Mouse (Mus musculus): ENCODE measurements around the gene Gm14391. TPM values are rescaled to one million over a fixed set of nuclear protein-coding genes. Genes with fewer than 3 reads are reported as not detected.
"Not testable (repeated sequence)": the region's sequence is repeated elsewhere in the genome, so short reads cannot be mapped to it uniquely, and the experiment has no call there.

The Gm14391 gene
- polyA plus RNA-seq (2015; fragmentation: Nextera tagmentation; extraction: Ambion mirVana), result 7.3 and 9.8 TPM in 2 replicates

DNA sequence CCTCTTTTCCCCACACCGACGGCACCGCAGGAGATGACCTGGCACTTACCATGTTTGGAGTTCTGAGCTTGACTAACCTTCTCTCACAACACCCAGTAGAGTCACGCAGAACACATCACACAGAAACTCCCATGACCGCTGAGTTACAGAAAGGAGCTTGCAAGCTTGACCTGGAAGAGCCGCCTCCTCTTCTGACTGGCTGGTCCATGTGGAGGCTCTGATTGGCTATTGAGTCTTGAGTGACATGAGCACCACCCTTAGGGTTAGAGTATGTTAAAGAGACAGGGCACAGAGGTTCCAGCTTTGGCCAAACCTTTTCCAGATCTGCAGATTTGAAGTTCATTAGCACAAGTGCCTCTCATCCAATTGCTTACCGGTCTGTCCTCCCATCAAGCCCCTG is at the start of gene Gm14391:
Gm14391 (minus strand) TSS at position 186 of the 400 bp plus-strand sequence.
- not testable (repeated sequence) for H3K4me2 ChIP-seq (ENCODE audit: low read length); H3K36me3 ChIP-seq (ENCODE audit: control insufficient read depth, insufficient read depth, low read length); H3K27me3 ChIP-seq (ENCODE audit: control insufficient read depth, insufficient read depth, low read depth, low read length); ATAC-seq; H3K9me3 ChIP-seq (replicated peaks; ENCODE audit: control insufficient read depth, low read length, poor library complexity, severe bottlenecking); H3K9ac ChIP-seq (ENCODE audit: low read depth, low read length); H3K4me1 ChIP-seq (ENCODE audit: control insufficient read depth, insufficient read depth, low read length); H3K27ac ChIP-seq (ENCODE audit: low read length); H3K4me3 ChIP-seq (ENCODE audit: low read depth, low read length)
- no CpG with 5 or more reads among the region's 7 CpGs for WGBS

DNA sequence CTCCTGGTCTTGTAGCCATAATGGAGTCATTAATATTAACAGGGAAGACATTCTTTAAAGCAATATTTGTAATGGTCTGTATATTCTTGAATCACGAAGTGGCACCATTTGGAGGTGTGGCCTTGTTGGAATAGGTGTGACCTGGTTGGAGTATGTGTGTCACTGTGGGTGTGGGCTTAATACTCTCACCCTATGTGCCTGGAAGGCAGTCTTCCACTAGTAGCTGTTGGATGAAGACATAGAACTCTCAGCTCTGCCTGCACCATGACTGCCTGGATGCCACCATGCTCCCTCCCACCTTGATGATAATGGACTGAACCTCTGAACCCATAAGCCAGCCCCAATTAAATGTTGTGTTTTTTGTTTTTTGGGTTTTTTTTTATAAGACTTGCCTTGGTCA is 27.7 kb downstream of the Gm14391 start:
- 58% methylated on average over 1 of the region's 1 CpGs for WGBS
- H3K36me3 ChIP-seq (ENCODE audit: control insufficient read depth, insufficient read depth, low read length); H3K27me3 ChIP-seq (ENCODE audit: control insufficient read depth, insufficient read depth, low read depth, low read length); H3K4me1 ChIP-seq (ENCODE audit: control insufficient read depth, insufficient read depth, low read length); ATAC-seq; H3K4me3 ChIP-seq (ENCODE audit: low read depth, low read length); H3K9ac ChIP-seq (ENCODE audit: low read depth, low read length); H3K4me2 ChIP-seq (ENCODE audit: low read length); H3K27ac ChIP-seq (ENCODE audit: low read length); H3K9me3 ChIP-seq (replicated peaks; ENCODE audit: control insufficient read depth, low read length, poor library complexity, severe bottlenecking): not testable (repeated sequence)

DNA sequence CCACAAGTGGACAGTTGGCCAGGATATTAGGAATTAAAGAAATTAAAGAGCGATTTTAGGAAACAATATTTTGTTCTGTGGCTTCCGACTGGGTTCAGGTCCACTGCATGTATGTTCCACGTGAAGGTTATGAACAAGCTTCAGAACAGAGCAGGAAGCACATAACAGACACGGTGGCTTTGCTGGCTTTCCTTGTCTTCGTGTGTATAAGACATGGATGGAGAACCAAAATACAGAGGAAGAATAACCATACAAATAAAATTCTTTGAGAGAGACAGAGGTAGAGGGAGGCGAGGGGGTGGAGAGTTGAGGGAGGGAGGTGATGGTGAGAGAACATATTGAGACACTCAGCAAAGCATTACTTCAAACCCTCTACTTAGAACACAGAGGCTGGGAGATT is 30.4 kb downstream of the Gm14391 start:
- H3K27ac ChIP-seq (ENCODE audit: low read length), result no peak overlapping the region
- 83% methylated on average over 6 of the region's 6 CpGs for WGBS
- no peak for ATAC-seq
- H3K9me3 ChIP-seq (replicated peaks; ENCODE audit: control insufficient read depth, low read length, poor library complexity, severe bottlenecking), result no peaks in the 10 kb centered on the region
- no peaks in the 10 kb centered on the region for H3K36me3 ChIP-seq (ENCODE audit: control insufficient read depth, insufficient read depth, low read length)
- H3K4me1 ChIP-seq (ENCODE audit: control insufficient read depth, insufficient read depth, low read length), result no peaks in the 10 kb centered on the region
- no peaks in the 10 kb centered on the region for H3K27me3 ChIP-seq (ENCODE audit: control insufficient read depth, insufficient read depth, low read depth, low read length)
- no peak overlapping the region for H3K4me3 ChIP-seq (ENCODE audit: low read depth, low read length)
- H3K9ac ChIP-seq (ENCODE audit: low read depth, low read length), result no peak overlapping the region
- no peak overlapping the region for H3K4me2 ChIP-seq (ENCODE audit: low read length)

DNA sequence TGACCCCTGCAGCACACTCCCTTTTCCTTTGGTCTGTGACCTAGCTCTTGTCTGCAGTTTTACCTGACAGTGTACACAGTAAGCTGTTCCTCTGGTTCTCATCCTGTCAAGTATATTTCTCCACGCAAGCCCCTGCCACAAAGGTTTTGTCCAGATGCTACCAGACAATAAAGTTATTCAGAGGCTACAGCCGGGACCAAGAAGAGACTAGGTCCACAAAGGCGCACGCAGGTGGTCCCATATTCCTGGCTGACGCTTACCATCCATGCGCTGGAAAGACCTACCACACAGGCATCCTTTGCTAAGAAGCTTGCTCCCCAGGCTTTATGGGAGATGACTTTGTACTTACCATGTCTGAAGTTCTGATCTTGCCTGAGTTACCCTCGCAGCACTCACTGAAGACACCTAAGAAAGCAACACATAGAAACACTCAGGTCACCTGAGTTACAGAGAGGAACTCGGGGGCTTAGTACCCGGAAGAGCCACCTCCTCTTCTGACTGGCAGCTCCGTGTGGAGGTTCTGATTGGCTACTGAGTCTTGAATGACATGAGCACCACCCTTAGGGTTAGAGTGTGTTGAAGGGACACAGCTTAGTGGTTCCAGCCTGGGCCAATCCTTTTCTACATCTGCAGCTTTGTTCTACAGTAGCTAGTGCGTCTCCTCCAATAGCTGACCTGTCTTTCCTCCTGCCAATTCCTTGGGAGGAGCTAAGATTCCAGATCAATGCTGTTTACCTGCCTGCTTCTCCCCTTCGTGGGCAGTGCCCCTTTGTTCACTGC is 31.1 kb downstream of the Gm14391 start, which contains the start of gene Gm14443:
Gm14443 (minus strand) TSS at position 471 of the 780 bp plus-strand sequence.
- H3K9me3 ChIP-seq (replicated peaks; ENCODE audit: control insufficient read depth, low read length, poor library complexity, severe bottlenecking); H3K4me3 ChIP-seq (ENCODE audit: low read depth, low read length); H3K36me3 ChIP-seq (ENCODE audit: control insufficient read depth, insufficient read depth, low read length); H3K9ac ChIP-seq (ENCODE audit: low read depth, low read length); H3K4me1 ChIP-seq (ENCODE audit: control insufficient read depth, insufficient read depth, low read length); ATAC-seq; H3K27ac ChIP-seq (ENCODE audit: low read length); H3K27me3 ChIP-seq (ENCODE audit: control insufficient read depth, insufficient read depth, low read depth, low read length); H3K4me2 ChIP-seq (ENCODE audit: low read length): not testable (repeated sequence)
- WGBS, result 80% methylated on average over 12 of the region's 12 CpGs

DNA sequence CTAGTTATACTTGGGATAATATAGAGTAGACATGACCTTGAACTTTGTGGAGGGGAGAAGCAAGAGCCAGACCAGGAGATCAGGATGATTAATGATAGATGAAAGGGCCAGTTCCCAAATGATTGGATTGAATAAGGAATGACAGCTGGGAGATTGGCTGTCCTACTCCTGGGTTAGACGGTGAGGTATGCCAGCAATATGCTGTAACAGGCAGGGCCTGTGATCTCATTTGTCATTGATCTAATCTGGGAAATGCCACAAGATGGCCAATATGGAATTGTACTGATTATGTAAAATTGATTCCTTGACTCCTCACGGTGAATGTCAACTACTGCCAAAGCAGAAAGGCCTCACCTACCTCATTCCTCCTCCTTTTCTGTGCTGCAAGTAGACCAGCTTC is 32.7 kb downstream of the Gm14391 start:
- not testable (repeated sequence) for H3K9ac ChIP-seq (ENCODE audit: low read depth, low read length); H3K4me1 ChIP-seq (ENCODE audit: control insufficient read depth, insufficient read depth, low read length); H3K36me3 ChIP-seq (ENCODE audit: control insufficient read depth, insufficient read depth, low read length); H3K27ac ChIP-seq (ENCODE audit: low read length); H3K9me3 ChIP-seq (replicated peaks; ENCODE audit: control insufficient read depth, low read length, poor library complexity, severe bottlenecking); ATAC-seq; H3K27me3 ChIP-seq (ENCODE audit: control insufficient read depth, insufficient read depth, low read depth, low read length); H3K4me3 ChIP-seq (ENCODE audit: low read depth, low read length); H3K4me2 ChIP-seq (ENCODE audit: low read length)
- WGBS, result 86% methylated on average over 2 of the region's 2 CpGs

DNA sequence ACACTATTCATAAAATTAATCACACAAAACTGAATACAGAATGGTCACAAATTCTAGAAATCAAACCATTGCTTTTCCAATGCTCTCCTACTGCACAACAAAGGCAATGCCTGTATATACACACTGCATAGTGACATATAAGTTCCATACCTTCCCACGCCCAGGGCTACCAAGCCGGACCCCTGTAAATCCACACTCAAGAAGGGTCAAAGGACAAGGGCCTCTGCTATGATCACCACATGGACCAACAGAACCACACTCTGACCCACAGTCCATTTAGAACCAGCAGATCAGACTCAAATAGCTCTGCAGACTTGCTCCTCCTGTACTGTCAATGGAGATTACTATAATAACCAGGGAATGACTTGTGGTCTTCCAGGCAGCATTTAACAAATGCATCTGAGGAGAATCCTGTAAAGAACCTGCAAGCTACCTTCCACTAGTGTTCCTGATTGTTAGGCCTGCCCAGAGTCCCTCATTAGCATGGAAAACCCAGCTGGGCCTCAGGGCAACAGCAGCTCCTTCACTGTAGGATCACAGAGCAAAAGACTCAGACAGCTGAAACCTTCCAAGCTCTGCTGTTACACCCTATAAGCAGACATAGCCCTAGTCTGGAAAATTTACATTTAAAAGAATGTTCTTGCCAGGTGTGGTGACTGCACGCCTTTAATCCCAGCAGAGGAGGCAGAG is 33.7 kb downstream of the Gm14391 start:
- H3K27ac ChIP-seq (ENCODE audit: low read length); H3K9me3 ChIP-seq (replicated peaks; ENCODE audit: control insufficient read depth, low read length, poor library complexity, severe bottlenecking); H3K27me3 ChIP-seq (ENCODE audit: control insufficient read depth, insufficient read depth, low read depth, low read length); H3K4me3 ChIP-seq (ENCODE audit: low read depth, low read length); ATAC-seq; H3K9ac ChIP-seq (ENCODE audit: low read depth, low read length); H3K4me2 ChIP-seq (ENCODE audit: low read length); H3K4me1 ChIP-seq (ENCODE audit: control insufficient read depth, insufficient read depth, low read length); H3K36me3 ChIP-seq (ENCODE audit: control insufficient read depth, insufficient read depth, low read length): not testable (repeated sequence)
- 92% methylated on average over 3 of the region's 3 CpGs for WGBS

DNA sequence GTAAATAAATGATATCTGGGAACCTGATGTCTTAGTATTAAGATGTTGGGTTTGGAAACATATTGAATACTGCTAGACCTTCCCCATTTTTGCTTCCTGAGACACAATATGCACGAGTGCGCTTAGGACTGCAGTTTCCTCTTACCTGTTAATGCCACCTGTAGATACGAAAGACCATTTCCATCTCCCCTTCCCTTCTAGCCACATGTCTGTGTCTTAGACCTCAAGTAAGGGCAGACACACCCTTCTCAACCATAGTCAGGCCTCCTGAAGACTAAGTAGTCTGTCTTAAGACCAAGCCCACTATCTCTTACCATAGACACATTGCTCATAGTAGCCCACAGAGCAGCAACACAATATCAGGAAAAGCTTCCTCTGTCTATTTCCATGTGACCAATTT is 34.6 kb downstream of the Gm14391 start:
- Histone ChIP-seq H3K4me3 (ENCODE audit: low read depth, low read length) (no peak overlapping the region), H3K9ac (ENCODE audit: low read depth, low read length) (no peak overlapping the region), H3K36me3 (ENCODE audit: control insufficient read depth, insufficient read depth, low read length) (no peaks in the 10 kb centered on the region), H3K9me3 (replicated peaks; ENCODE audit: control insufficient read depth, low read length, poor library complexity, severe bottlenecking) (no peaks in the 10 kb centered on the region; the same call in 1 of the 2 replicates), H3K27me3 (ENCODE audit: control insufficient read depth, insufficient read depth, low read depth, low read length) (no peaks in the 10 kb centered on the region), H3K4me2 (ENCODE audit: low read length) (no peak overlapping the region), H3K4me1 (ENCODE audit: control insufficient read depth, insufficient read depth, low read length) (no peaks in the 10 kb centered on the region), H3K27ac (ENCODE audit: low read length) (no peak overlapping the region)
- ATAC-seq, result no peak
- 88% methylated on average over 3 of the region's 3 CpGs for WGBS

DNA sequence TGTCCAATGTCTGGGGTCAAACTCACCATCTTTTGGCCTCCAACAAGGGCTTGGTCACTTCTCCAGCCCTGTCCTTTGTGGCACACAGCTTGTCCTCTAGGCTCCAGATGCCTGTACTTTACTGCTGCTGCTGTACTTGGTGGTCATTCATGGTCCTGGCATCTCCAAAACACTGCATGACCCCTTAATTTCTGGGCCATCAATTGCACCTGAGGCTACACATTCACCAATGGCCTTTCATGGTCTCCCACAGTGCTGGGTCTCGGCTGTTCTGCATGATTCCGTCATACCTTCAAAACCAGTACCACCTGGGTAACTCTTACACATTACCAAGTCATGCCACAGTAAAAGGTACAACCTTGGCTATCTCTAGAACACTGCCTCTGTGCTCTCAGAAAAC is 39.8 kb downstream of the Gm14391 start:
- not testable (repeated sequence) for H3K27me3 ChIP-seq (ENCODE audit: control insufficient read depth, insufficient read depth, low read depth, low read length); H3K4me2 ChIP-seq (ENCODE audit: low read length); H3K4me1 ChIP-seq (ENCODE audit: control insufficient read depth, insufficient read depth, low read length); H3K27ac ChIP-seq (ENCODE audit: low read length); H3K9me3 ChIP-seq (replicated peaks; ENCODE audit: control insufficient read depth, low read length, poor library complexity, severe bottlenecking); H3K4me3 ChIP-seq (ENCODE audit: low read depth, low read length); H3K36me3 ChIP-seq (ENCODE audit: control insufficient read depth, insufficient read depth, low read length); ATAC-seq; H3K9ac ChIP-seq (ENCODE audit: low read depth, low read length)
- WGBS, result 81% methylated on average over 2 of the region's 2 CpGs

DNA sequence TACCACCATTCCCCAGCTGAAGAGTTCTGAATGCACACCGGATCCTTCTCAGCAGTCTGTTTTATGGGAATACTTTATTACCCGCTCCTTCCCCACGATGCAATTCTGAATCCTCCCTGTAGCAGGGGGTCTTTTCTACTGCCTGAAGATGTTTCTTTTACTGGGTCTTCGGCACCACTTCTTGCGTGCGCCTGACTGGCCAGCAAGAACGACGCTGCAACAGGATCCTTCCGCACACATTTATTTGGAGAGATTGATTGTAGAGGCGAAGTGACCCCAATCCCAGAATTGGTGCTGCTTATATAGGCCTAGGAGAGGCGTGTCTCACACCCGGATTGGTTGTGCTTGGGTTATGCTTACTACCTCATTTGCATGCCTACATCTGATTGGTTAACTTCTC is 41.6 kb downstream of the Gm14391 start:
- not testable (repeated sequence) for H3K27ac ChIP-seq (ENCODE audit: low read length); H3K9ac ChIP-seq (ENCODE audit: low read depth, low read length); H3K36me3 ChIP-seq (ENCODE audit: control insufficient read depth, insufficient read depth, low read length); H3K27me3 ChIP-seq (ENCODE audit: control insufficient read depth, insufficient read depth, low read depth, low read length); H3K4me3 ChIP-seq (ENCODE audit: low read depth, low read length); H3K9me3 ChIP-seq (replicated peaks; ENCODE audit: control insufficient read depth, low read length, poor library complexity, severe bottlenecking); H3K4me1 ChIP-seq (ENCODE audit: control insufficient read depth, insufficient read depth, low read length); ATAC-seq; H3K4me2 ChIP-seq (ENCODE audit: low read length)
- 95% methylated on average over 12 of the region's 12 CpGs for WGBS

Data from midbrain, embryonic 16.5 days (tissue).